Mouse (Mus musculus): ENCODE results near the gene Adgrb3. TPM values are rescaled to one million over a fixed set of nuclear protein-coding genes. Genes with fewer than 3 reads are reported as not detected.

The Adgrb3 gene
- total RNA-seq (2015) (not detected in 2 replicates), total RNA-seq (2017) (not detected in 2 replicates)

DNA sequence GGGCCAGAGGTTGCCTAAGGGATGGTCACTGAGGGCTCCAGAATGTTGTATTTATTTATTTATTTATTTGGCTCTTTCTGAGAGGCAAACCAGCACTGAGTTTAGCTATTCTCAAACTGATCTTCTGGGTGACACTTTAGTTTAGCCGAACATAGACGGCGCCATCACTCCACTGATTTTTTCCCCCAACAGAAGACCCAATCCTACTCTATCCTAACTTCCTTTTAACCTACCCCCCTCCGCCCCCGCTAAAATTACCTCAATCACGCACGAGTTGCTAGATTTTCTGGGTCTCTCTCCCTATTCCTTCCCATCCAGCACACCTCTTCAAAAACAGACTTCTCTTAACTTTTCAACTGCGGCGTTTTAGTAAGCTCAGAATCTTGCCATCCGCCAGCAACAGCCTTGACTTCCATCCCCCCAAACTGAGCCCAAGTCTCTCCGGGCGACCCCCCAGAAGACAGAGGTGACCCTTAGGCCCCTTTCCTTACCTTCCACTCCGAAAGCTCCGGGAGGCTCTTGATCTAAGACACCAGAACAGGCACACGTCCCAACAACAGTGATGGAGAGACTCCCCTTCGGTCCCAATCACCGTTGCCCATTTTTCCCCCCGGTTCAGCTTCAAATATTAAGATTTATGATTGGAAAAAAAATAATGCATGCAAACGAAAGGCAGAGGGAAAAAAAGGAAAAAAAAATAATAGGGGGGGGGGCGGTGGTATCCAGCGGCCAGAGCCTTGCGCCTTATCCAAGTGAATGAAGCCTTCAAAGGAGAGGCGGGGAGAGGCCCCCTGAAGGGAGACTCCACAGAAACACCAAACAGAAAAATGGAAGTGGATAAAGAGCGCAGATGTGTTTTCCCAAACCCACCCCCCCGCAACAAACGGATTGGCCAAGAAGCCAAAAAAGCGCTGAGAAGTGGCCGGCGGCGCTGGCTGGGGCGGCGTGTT lies at the start of gene Adgrb3:
Gene Adgrb3 (minus strand): TSS at position 737 of the 950 bp plus-strand sequence.
- ATAC-seq (ENCODE audit: poor library complexity, severe bottlenecking) = no peak

DNA sequence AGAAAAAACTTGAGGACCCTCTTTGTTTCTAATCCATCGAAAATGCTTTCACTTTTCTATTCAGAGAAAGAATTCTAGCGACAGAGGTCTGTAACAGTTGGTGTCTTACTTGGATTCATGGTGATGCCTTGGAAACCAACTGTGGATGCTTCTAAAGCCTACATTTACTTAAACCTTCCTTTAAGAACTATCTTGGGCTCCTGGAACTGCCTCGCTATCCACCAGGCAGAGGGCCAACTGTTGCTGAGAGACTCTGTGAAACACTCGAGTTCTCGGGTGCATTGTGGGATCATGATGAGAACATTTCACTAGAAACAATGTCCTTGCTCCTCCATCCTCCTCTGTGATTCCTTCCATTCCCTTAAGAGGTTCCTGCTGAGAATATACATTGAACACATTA lies 48.0 kb upstream of the Adgrb3 start:
- ATAC-seq (ENCODE audit: poor library complexity, severe bottlenecking) = no peak

DNA sequence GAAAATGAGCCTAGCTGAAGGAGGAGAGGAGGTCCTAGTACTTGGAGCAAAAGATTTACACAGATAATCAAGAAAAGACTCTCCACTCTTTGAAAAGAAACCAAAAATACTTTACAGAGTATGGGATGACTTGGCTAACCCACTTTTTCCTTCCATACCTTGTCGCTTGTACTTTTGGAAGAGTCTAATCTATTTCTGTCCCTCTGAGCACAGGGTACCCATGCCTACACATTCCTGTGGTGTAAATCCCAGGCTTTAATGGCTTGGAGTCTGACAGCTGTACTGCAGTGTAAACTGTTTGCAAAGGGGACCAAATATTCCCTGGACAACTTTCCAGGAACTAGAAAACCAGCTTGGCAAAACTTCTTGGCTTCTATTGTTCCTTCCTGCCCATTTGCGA lies 28.0 kb upstream of the Adgrb3 start:
- ATAC-seq (ENCODE audit: poor library complexity, severe bottlenecking) = no peak

DNA sequence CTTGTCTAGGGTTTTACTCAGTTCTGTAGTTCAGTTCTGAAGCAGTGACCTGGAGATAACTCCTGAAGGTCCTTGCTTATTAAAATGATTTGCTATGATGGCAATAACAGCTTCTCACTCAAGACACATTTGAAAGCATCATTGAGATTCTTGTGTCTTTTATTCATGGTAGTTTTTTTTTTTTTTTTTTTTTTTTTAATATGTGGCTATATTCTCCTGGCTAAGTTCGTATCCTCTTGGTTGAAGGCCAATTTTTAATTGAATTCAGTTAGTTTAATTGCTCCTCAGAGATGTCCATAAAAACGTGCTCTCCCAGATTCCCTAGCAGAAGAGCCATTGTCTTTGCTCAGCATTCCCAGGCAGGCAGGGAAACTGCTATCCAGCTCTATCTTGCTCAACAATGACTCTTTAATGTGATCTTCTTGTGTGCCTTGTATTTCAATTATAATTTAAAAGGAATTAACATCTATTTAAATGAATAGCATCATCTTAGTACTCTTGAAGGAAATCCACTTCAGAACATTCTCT lies 25.0 kb upstream of the Adgrb3 start:
- ATAC-seq (ENCODE audit: poor library complexity, severe bottlenecking) = no peak

DNA sequence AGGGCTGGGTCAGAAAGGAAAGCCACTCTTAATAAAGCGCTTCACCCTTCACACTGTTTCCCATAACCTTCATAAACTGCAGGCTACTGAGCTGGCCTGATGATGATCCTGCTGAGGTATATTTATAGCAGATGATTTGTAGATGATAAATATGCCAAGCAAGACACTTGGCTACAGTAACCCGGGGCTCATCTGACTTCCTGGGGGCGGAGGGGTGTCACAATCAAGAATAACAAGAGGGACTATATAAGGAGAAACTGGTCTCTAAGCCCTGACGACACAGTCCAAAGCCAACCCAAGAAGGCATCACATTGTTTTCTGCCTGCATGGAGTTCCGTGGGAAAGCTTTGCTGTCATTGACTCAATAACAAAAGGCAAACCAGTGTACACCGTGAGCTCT lies 2.8 kb upstream of the Adgrb3 start:
- no peak for ATAC-seq (ENCODE audit: poor library complexity, severe bottlenecking)

DNA sequence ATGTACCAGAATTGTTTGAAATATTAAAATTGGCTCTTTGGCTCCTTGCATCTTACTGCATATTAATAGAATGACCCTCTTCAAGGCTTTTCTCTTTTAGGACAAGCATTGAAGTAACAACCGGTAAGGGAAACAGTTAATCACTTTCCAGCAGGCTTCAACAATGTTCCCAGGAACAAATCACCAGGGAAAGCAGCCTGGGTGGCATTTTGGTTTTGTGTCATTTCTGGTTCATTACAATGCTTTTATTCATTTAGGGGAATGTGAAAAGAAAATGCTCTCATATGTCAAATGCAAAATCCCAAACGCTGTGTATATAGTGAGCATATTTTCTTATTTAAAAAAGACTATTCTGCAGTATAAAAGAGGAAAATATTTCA lies 2.0 kb upstream of the Adgrb3 start:
- ATAC-seq (ENCODE audit: poor library complexity, severe bottlenecking) = no peak

DNA sequence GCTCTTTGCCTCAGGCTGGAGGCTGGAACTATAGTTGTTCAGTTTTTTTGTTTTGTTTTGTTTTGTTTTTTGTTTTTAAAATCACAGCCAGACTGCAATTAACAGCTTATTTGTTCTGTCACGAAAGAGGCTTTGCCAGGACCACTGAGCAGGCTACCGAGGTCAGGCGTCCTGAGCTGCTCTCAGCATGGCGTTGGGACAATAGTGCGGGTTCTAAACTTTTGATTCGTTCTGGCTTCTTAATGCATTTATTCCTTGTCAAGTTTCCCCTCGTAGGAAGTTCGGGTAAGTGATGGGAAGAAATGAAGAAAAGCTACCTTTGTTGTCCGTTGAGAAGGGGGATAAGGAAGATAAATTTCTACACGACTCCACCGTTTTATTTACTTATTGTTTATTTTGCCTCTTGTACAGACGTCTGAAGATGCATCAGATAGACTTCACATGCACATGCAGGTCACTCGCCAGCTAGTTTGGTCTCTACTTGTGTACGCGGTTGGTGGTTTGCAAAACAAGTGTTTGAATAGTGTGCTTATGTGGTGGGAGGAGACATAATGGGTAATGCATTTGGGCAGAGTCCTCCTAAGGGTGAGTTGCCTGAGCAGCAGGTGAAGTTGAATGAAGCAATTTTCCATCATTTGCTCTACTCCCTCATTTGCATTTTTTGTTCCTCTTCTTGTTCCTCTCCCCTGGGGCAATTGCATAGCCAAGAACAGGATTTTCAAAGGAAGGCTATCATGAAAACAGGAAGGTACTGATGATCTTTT lies 1.4 kb upstream of the Adgrb3 start:
- ATAC-seq (ENCODE audit: poor library complexity, severe bottlenecking) = no peak

DNA sequence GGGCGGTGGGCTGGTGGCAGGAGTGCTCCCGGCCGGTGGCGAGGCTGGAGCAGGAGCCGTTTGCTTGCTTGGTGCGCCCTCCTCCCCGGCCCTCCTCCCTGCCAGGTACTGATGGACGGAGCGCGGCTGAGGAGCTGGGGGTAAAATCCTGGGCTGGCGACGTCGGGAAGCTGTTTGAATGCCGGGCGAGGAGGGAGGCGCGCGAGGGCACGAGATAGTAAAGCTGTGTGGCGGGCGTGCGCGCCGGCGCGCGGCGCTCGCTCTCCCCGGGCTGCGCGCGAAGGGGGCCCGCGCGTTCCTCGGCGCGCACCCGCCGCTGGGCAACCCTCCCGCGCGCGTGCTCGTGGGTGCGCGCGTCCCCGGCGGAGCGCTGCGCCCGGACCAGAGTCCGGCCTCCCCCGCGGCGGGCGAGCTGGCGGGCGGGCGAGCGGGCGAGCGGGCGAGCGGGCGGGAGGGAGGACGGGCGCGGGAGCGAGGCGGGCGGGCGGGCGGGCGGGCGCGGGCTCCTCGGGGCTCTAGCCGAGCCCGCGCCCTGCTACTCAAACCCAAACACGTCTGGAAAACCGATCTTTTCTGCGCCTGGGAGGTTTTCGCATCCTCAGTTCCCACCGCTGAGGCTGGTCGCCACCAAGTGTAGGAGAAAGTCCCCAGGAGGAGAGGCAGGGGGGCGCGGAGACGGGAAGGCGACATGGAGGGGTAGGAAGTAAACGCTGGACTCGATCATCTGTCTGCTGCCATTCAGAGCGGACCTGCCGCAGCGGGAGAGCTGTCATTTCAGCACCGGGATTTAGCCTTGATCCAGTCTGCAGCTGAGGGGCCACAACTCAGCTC lies 629 bp upstream of the Adgrb3 start:
- ATAC-seq (ENCODE audit: poor library complexity, severe bottlenecking) = no peak

DNA sequence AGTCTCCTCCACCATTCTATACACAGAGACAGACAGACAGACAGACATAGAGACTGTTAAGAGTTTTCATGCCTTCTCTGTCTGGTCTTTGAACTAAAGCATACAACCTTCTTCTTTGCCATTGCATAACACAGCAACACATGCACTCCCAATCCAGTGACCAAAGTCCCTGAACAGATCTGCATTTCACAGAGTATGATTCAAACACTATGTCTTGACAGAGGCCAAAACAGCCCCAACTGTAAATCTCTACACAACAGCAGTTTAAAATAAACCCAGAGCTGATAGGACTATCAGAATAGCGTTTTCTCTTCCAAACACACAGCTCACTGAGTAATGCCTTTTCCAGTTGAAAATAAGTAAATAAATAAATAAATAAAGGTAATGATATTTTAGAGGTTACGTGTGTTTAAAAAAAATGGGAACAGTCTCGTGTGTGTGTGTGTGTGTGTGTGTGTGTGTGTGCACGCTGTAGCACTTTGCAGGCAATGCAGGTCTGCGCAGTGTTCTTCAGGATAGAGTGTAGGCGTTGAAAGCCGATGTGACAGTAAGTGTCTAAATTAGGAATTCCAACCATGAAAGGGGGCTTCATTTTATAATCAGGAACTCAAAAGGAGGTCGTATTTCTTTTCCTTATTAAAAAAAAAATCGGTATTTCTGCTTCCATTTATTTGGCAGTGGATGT lies 1.3 kb downstream of the Adgrb3 start:
- no peak for ATAC-seq (ENCODE audit: poor library complexity, severe bottlenecking)

DNA sequence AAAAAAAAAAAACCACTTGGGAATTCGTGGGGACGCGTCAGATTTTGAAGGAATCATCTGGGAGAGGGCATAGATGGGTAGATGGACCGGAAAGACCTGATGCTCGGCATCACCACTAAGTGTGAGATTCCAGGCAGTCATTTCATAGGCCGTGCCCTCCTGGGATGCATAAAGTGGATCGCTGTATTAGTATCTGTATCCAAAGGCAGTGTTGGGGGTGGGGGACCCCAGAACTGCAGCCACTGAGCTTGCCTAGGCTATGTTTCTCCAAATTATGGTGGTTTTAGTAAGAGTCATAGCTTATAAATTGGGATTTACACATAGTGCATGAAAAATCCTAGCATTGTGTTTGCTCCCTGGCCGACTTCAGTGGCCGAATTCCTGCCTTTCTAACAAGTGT lies 2.1 kb downstream of the Adgrb3 start:
- ATAC-seq (ENCODE audit: poor library complexity, severe bottlenecking) = no peak

DNA sequence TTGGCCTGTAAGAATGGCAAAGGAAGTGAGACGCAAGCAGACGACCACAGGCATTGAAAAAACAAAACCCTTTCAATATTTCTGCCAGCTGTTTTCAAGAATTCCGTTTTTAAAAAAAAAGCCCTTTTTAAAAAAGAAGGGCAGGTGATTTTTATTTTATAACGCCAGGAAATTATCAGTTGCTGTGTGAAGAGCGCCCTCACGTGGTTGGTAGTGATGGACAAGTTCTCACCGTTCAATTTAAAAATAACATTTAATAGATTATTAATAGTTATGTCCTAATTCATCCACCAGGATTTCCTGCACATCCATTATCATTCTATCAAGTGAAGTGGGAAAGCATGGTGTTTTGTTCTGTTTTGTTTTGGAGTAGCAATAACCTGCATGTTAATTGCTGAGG lies 2.7 kb downstream of the Adgrb3 start:
- ATAC-seq (ENCODE audit: poor library complexity, severe bottlenecking) = no peak

DNA sequence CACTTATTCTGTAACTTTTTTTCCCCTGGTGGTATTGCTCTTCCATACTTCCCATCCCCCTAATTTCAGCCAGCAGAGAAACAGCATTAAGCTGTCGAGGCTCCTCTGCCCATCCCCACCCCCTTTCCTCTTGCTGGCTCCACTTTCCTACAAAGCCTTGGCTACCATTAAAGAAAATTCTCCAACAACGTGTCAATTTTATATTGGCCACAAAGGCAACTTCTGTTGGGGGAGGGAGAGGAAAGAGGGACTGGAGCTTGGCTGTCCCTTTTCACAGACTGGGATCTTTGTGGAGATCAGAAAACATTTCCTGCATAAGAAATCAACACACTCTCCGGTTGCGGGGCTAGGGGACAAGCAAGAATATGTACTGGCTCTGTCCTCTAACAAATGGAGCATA lies 4.9 kb downstream of the Adgrb3 start:
- ATAC-seq (ENCODE audit: poor library complexity, severe bottlenecking) = no peak

DNA sequence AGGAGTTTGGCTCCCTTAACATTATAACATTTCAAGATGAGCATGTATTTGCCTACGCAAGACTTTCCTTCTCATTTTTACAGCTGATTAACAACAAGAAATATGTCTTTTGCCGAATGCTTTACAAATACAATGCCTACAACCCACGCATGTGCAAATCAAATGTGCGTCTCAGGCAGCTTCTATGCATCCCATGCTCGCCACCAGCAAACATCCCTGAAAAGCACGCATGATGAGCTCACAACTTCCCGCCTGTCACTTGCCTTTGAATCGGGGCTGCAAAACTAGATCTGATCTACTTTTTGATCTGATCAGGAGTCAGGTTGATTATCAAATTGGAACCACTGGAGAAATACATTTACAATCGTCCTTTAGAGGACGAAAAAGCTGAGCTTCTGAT lies 5.5 kb downstream of the Adgrb3 start:
- no peak for ATAC-seq (ENCODE audit: poor library complexity, severe bottlenecking)

DNA sequence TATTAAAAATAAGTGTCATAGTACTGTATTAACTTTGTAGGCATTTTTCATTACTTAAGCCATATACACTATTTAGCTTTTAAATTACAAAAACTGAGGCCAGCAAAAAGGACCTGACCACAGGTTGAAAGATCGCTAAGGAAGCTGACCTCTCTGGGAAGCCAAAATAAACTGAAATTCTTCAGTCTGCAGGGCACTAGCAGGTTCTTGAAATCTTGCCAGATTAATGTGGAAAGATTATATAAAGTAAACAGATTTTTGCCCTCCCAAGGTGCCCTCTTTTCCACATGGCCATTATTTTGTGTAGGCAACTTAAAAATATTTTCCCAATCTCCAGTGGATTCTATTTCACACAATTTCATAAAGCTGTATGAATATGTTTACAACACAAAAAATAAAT lies 14.0 kb downstream of the Adgrb3 start:
- no peak for ATAC-seq (ENCODE audit: poor library complexity, severe bottlenecking)

DNA sequence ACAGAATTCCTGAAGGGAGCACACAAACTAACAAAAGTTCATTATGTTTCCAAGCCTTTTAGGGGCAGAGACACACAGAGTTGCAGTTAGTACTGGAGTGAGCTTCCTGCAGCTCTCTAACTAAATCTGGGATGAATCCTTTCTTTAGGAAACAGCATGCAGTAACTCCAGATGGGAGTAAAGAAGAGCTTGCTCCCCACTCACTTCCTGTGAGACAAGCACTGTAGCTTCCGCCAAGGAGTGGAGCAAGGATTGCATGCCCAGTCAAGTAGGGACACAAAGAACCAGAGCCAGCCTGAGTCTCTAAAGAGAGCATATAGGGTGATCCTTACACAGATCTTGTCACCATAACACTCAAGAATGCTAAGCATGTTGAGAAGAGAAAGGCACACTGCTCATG lies 50.7 kb downstream of the Adgrb3 start:
- ATAC-seq (ENCODE audit: poor library complexity, severe bottlenecking) = no peak

DNA sequence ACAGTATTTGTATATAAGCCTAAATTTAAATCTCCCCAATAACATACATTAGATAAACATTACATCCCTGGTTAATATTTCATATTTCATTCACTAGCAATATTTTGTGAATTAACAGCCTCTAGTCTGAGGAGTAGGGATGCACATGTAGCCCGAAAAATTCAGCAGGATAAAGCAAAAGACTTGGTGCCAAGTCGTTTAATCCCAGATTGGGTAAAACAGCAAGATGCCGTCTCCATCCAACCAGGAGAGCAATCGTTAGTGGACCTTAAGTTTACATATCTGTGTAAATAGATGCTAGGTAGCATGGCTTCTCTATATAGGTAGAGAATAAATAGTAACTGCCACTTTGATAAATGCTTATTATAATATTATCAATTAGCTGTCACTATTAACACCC lies 52.0 kb downstream of the Adgrb3 start:
- ATAC-seq (ENCODE audit: poor library complexity, severe bottlenecking) = no peak

DNA sequence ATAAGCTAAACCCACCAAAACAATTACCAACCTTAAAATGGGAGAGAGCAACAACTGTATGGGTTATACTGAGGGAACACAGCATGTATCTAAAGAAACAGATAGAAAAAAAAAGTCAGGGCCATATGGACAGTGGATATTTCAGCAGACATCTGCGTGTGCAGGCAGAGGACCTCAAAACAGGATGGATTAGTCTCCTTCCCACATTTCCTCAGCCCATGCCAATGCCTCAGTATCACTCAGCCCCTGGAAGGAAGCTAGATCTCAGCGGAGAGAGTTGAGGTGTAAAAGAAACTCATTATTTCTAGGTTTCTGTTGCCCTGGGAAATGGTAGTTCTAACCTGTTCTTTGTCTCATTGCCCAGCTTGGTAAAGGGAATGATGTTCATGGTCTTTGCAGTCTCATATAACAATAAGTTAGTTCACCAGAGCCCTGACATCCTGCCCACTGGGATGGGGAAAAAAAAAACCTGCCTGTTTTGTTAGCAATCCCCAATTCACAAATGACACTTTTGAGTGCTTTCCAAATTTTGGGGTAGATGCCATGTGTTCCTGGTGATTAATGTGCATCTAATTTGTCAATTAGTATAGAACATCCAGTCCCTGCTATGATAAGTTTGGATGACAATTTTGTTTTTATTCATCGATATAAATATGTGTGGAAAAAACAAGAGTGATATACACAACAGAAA lies 53.9 kb downstream of the Adgrb3 start:
- no peak for ATAC-seq (ENCODE audit: poor library complexity, severe bottlenecking)

DNA sequence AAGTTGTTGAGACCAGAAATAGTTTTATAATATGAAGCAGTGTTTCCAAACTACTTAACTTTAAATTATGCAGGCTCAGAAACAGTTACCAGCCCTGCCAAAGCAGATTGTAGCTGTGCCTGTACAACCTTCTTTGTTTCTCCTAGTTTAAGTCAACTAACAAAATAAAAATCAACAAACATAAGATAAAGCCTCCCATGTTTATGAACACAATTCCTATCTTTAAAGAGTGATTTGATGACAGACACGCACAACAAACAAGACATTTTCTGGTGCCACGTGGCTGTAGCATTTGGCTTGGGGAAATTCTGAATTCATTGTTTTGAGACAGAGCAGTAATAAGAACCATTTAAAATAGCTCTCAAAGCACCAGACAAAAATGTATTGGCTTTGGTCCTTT lies 60.5 kb downstream of the Adgrb3 start:
- no peak for ATAC-seq (ENCODE audit: poor library complexity, severe bottlenecking)

DNA sequence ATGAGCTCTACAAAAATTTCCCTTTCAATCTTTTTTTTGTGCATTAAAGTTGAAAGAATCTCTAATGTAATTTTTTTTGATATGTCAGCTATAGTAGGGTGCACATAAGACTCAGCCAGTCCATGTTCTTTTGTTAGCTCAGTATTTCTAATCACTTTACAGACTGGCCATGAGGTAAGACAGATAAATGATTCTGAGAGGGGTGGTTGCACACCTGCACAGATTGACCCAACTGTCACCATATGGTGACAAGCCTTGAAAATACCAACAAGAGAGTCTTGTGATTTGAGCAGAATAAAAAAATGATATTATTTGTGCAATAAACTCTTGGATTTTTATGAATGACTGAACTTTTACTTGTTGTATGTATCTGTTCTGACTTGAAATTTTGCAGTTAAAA lies 74.2 kb downstream of the Adgrb3 start:
- ATAC-seq (ENCODE audit: poor library complexity, severe bottlenecking) = no peak

DNA sequence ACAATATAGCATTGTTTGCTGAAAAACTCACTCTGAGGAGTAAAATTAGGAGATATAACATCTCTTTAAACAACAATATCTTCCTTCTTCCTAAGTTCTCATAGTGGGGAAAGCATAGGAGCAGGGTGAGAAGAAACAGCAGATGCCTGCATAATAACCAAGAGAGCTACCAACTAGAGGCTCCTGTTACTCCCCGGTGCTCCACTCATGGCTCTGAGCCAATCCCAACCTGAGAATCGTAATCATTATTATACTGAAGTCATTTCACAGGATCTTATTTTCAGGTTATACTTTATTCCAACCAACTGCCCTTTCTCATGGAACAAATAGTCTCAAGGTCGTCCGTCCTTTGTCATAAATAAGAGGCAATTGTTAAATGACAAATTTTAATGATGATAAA lies 75.0 kb downstream of the Adgrb3 start:
- no peak for ATAC-seq (ENCODE audit: poor library complexity, severe bottlenecking)
